Mouse (Mus musculus): ENCODE results near the gene Coro1c. TPM values are rescaled to one million over a fixed set of nuclear protein-coding genes. Genes with fewer than 3 reads are reported as not detected.

Coro1c gene
- polyA plus RNA-seq, 1 experiment from 2014 or later: 108 TPM

DNA sequence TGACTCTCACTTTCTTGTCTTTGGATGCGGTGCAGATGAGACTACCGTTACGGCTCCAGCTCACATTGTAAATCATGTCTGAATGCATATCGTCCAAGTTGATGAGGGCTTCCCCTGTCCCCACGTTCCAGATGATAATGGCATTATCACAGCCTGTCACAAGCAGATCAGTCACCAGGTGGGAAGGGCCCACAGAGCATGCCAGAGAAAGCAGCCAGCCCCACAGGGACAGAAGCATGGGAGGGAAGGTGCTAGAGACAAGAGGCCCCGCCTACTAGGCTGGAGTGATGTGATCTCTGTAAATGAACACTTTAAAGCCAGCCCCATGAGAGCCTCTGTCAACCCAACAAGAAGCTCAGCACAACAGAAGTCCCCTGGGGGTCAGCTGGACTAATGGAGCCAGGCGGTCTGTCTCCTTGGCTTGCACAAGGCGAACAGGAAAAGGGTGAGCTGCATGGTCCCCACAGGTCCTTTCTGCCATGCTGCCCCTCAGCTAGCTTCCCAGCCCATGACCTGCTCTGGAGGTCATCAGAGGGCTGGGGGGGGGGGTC lies 57.8 kb downstream of the Coro1c start:
- H3K9ac ChIP-seq (ENCODE audit: low read depth, low read length): no peak overlapping the region
- WGBS: 65% methylated on average over 8 of the region's 8 CpGs
- H3K36me3 ChIP-seq (ENCODE audit: control insufficient read depth, insufficient read depth, low read length): peaks cover 48% of the 10 kb centered on the region
- H3K4me1 ChIP-seq (ENCODE audit: control insufficient read depth, insufficient read depth, low read length): no peaks in the 10 kb centered on the region
- no peak overlapping the region for H3K27ac ChIP-seq (ENCODE audit: low read depth, low read length)
- ATAC-seq (ENCODE audit: low FRiP score, low TSS enrichment): no peak
- H3K4me2 ChIP-seq (replicated peaks; ENCODE audit: low read depth, low read length): no peak overlapping the region
- no peaks in the 10 kb centered on the region for H3K9me3 ChIP-seq (ENCODE audit: control insufficient read depth, low read length)
- H3K4me3 ChIP-seq (ENCODE audit: low read length): no peak overlapping the region
- no peaks in the 10 kb centered on the region for H3K27me3 ChIP-seq (ENCODE audit: control insufficient read depth, insufficient read depth, low read length)

DNA sequence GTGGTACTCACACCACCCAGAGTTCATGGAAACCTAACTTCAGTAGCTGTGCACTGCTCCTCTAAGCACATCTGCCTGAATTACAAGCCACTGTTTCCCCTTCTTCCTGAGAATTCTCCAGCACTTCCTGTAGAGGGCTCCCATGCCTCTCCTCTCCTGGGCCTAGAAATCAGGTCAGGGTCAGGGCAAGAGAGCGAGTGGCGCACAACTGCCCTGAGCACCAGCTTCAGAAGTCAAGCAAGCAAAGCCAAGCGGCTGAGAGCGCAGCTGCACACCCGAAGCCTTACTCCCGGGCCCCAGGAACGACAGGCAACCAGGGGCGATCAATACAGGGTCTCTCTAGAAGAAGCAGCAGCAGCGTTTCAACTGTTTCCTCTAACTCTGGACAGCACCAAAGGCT lies 60.9 kb downstream of the Coro1c start:
- no peak for ATAC-seq (ENCODE audit: low FRiP score, low TSS enrichment)
- no peak overlapping the region for H3K4me2 ChIP-seq (replicated peaks; ENCODE audit: low read depth, low read length)
- no peaks in the 10 kb centered on the region for H3K27me3 ChIP-seq (ENCODE audit: control insufficient read depth, insufficient read depth, low read length)
- no peaks in the 10 kb centered on the region for H3K9me3 ChIP-seq (ENCODE audit: control insufficient read depth, low read length)
- H3K4me3 ChIP-seq (ENCODE audit: low read length): no peak overlapping the region
- H3K9ac ChIP-seq (ENCODE audit: low read depth, low read length): no peak overlapping the region
- H3K4me1 ChIP-seq (ENCODE audit: control insufficient read depth, insufficient read depth, low read length): no peaks in the 10 kb centered on the region
- no peak overlapping the region for H3K27ac ChIP-seq (ENCODE audit: low read depth, low read length)
- 83% methylated on average over 9 of the region's 9 CpGs for WGBS
- H3K36me3 ChIP-seq (ENCODE audit: control insufficient read depth, insufficient read depth, low read length): peaks cover 73% of the 10 kb centered on the region

DNA sequence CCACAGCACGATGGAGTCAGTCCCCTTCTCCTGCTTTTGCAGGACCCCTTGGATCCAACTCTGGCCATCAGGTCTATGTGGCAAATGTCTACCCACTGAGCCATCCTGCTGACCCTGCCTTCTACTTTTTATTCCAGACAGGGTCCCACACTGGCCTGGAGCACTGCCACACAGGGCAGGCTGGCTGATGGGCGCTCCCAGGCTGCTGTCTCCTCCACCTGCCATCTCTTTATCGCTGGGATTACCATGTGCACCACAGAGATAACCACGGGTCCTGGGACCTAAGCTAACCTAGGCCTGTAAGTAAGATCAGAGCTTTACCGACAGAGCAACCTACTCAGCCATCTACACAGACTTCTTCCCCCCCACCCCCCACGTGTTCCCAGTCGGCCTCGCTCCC lies 61.9 kb downstream of the Coro1c start:
- Histone ChIP-seq H3K27ac (ENCODE audit: low read depth, low read length) (no peak overlapping the region), H3K9ac (ENCODE audit: low read depth, low read length) (no peak overlapping the region), H3K27me3 (ENCODE audit: control insufficient read depth, insufficient read depth, low read length) (no peaks in the 10 kb centered on the region), H3K4me3 (ENCODE audit: low read length) (no peak overlapping the region), H3K36me3 (ENCODE audit: control insufficient read depth, insufficient read depth, low read length) (peaks cover 76% of the 10 kb centered on the region), H3K4me2 (replicated peaks; ENCODE audit: low read depth, low read length) (no peak overlapping the region), H3K4me1 (ENCODE audit: control insufficient read depth, insufficient read depth, low read length) (no peaks in the 10 kb centered on the region), H3K9me3 (ENCODE audit: control insufficient read depth, low read length) (no peaks in the 10 kb centered on the region)
- WGBS: 94% methylated on average over 8 of the region's 8 CpGs
- no peak for ATAC-seq (ENCODE audit: low FRiP score, low TSS enrichment)

DNA sequence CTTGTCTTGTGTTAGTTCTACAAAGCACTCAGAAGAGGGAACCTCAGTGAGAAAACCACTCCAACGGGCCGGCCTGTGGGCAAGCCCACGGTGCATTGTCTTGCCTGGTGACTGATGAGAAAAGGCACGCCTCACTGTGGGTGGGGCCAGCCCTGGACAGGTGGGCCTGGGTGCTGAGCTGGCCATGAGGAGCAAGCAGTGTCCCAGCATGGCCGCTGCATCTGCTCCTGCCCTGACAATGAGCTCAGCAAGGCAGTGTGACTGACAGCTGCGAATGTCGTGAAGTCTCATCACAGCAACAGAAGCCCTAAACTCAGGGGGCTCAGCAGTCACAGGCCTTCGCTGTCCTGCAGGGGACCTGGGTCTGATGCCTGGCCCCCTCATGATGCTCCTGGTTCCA lies 62.9 kb downstream of the Coro1c start:
- H3K9ac ChIP-seq (ENCODE audit: low read depth, low read length): no peak overlapping the region
- no peaks in the 10 kb centered on the region for H3K4me1 ChIP-seq (ENCODE audit: control insufficient read depth, insufficient read depth, low read length)
- peaks cover 70% of the 10 kb centered on the region for H3K36me3 ChIP-seq (ENCODE audit: control insufficient read depth, insufficient read depth, low read length)
- no peak overlapping the region for H3K4me2 ChIP-seq (replicated peaks; ENCODE audit: low read depth, low read length)
- no peaks in the 10 kb centered on the region for H3K27me3 ChIP-seq (ENCODE audit: control insufficient read depth, insufficient read depth, low read length)
- WGBS: 92% methylated on average over 8 of the region's 8 CpGs
- no peaks in the 10 kb centered on the region for H3K9me3 ChIP-seq (ENCODE audit: control insufficient read depth, low read length)
- H3K27ac ChIP-seq (ENCODE audit: low read depth, low read length): no peak overlapping the region
- H3K4me3 ChIP-seq (ENCODE audit: low read length): no peak overlapping the region
- no peak for ATAC-seq (ENCODE audit: low FRiP score, low TSS enrichment)

DNA sequence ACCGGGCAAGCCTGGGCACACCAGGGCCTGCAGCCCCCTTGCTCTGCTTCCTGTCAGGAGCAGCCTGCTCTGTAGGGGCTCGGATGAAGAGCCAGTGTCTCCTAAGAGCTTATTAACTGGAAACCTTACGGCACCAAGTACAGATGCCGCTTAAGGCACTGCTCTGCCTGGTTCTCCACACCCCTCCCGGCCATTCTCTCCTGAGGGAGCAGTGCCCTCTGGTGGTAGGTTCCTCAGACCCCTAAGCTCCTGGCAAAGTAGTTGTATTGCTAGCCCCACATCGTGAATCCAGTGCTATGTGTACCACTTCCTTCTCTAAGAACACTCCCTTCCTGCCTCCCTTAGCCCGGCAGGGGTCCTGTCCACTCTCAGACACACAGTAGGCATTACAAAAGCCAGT lies 63.8 kb downstream of the Coro1c start:
- no peaks in the 10 kb centered on the region for H3K9me3 ChIP-seq (ENCODE audit: control insufficient read depth, low read length)
- H3K4me3 ChIP-seq (ENCODE audit: low read length): no peak overlapping the region
- no peaks in the 10 kb centered on the region for H3K27me3 ChIP-seq (ENCODE audit: control insufficient read depth, insufficient read depth, low read length)
- H3K9ac ChIP-seq (ENCODE audit: low read depth, low read length): no peak overlapping the region
- H3K27ac ChIP-seq (ENCODE audit: low read depth, low read length): no peak overlapping the region
- 68% methylated on average over 7 of the region's 7 CpGs for WGBS
- 0 out of 2 replicates have a peak, but pooled peaks have one; percentile 25 for ATAC-seq (ENCODE audit: low FRiP score, low TSS enrichment)
- peaks cover 61% of the 10 kb centered on the region for H3K36me3 ChIP-seq (ENCODE audit: control insufficient read depth, insufficient read depth, low read length)
- no peak overlapping the region for H3K4me2 ChIP-seq (replicated peaks; ENCODE audit: low read depth, low read length)
- no peaks in the 10 kb centered on the region for H3K4me1 ChIP-seq (ENCODE audit: control insufficient read depth, insufficient read depth, low read length)

DNA sequence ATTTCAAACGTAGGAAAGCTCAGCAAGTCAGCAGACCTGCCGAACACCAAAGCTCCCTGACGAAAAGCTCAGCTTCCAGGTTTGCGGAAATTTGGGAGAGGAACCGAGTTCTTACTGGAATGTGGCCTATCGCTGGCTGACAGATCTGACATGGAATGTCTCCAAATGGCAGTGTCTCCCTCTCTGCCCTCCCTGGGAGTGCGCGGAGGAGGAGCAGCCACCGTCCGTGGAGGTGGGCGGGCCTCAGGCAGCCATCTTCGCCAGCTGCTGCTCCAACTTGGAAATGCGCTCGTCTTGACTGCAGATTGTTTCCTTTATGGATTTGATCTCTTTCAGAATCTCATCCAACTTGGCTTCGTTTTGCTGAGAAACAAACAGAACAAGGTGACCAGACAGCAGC lies 64.5 kb downstream of the Coro1c start:
- H3K36me3 ChIP-seq (ENCODE audit: control insufficient read depth, insufficient read depth, low read length): peaks cover 57% of the 10 kb centered on the region
- no peaks in the 10 kb centered on the region for H3K27me3 ChIP-seq (ENCODE audit: control insufficient read depth, insufficient read depth, low read length)
- H3K4me2 ChIP-seq (replicated peaks; ENCODE audit: low read depth, low read length): no peak overlapping the region
- WGBS: 83% methylated on average over 15 of the region's 15 CpGs
- no peak for ATAC-seq (ENCODE audit: low FRiP score, low TSS enrichment)
- H3K9me3 ChIP-seq (ENCODE audit: control insufficient read depth, low read length): no peaks in the 10 kb centered on the region
- no peak overlapping the region for H3K27ac ChIP-seq (ENCODE audit: low read depth, low read length)
- H3K9ac ChIP-seq (ENCODE audit: low read depth, low read length): no peak overlapping the region
- H3K4me1 ChIP-seq (ENCODE audit: control insufficient read depth, insufficient read depth, low read length): no peaks in the 10 kb centered on the region
- H3K4me3 ChIP-seq (ENCODE audit: low read length): no peak overlapping the region

DNA sequence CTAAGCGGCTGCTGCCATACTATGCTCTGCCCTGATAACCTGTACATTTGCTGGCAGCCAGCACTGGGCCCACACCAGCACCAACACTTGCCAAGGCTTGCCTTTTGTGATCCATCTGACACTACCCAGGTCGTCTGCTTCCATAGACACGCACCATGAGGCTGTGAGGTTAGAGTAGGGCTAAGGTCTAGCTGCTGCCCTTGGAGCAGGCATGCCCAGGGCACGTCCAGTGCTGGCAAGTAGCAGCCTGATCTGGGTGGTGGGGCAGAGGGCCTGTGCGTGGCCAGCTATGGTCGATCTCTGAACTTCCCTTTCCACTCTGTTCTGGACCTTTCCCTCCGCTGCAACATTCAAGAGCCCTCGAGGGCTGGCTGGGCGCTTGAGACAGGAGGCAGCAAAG lies 65.7 kb downstream of the Coro1c start:
- Histone ChIP-seq H3K9ac (ENCODE audit: low read depth, low read length) (no peak overlapping the region), H3K4me2 (replicated peaks; ENCODE audit: low read depth, low read length) (no peak overlapping the region), H3K9me3 (ENCODE audit: control insufficient read depth, low read length) (no peaks in the 10 kb centered on the region), H3K27ac (ENCODE audit: low read depth, low read length) (no peak overlapping the region), H3K27me3 (ENCODE audit: control insufficient read depth, insufficient read depth, low read length) (no peaks in the 10 kb centered on the region), H3K4me3 (ENCODE audit: low read length) (no peak overlapping the region), H3K4me1 (ENCODE audit: control insufficient read depth, insufficient read depth, low read length) (no peaks in the 10 kb centered on the region), H3K36me3 (ENCODE audit: control insufficient read depth, insufficient read depth, low read length) (peaks cover 51% of the 10 kb centered on the region)
- 97% methylated on average over 9 of the region's 9 CpGs for WGBS
- ATAC-seq (ENCODE audit: low FRiP score, low TSS enrichment): no peak

DNA sequence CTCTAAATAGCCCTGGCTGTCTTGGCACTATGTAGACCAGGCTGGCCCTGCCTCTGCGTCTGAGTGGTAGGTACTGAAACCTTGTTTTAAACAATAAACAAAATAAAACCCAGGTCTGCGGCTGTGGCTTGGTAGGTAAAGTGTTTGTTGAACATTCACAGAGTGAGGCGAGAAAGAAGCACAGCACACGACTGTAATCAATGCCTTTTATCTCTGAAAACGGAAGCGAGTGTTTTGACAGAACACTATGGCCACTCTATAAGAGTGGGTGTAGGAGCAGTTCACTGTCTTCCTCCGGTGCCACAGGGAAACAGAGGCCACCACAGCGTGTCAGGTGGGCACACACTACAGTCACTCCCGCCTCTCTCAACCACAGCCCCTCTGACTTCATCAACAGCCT lies 66.3 kb downstream of the Coro1c start:
- Histone ChIP-seq H3K36me3 (ENCODE audit: control insufficient read depth, insufficient read depth, low read length) (peaks cover 44% of the 10 kb centered on the region), H3K27ac (ENCODE audit: low read depth, low read length) (no peak overlapping the region), H3K9me3 (ENCODE audit: control insufficient read depth, low read length) (no peaks in the 10 kb centered on the region), H3K27me3 (ENCODE audit: control insufficient read depth, insufficient read depth, low read length) (no peaks in the 10 kb centered on the region), H3K4me2 (replicated peaks; ENCODE audit: low read depth, low read length) (no peak overlapping the region), H3K9ac (ENCODE audit: low read depth, low read length) (no peak overlapping the region), H3K4me3 (ENCODE audit: low read length) (no peak overlapping the region), H3K4me1 (ENCODE audit: control insufficient read depth, insufficient read depth, low read length) (no peaks in the 10 kb centered on the region)
- ATAC-seq (ENCODE audit: low FRiP score, low TSS enrichment): no peak
- WGBS: 91% methylated on average over 9 of the region's 9 CpGs

DNA sequence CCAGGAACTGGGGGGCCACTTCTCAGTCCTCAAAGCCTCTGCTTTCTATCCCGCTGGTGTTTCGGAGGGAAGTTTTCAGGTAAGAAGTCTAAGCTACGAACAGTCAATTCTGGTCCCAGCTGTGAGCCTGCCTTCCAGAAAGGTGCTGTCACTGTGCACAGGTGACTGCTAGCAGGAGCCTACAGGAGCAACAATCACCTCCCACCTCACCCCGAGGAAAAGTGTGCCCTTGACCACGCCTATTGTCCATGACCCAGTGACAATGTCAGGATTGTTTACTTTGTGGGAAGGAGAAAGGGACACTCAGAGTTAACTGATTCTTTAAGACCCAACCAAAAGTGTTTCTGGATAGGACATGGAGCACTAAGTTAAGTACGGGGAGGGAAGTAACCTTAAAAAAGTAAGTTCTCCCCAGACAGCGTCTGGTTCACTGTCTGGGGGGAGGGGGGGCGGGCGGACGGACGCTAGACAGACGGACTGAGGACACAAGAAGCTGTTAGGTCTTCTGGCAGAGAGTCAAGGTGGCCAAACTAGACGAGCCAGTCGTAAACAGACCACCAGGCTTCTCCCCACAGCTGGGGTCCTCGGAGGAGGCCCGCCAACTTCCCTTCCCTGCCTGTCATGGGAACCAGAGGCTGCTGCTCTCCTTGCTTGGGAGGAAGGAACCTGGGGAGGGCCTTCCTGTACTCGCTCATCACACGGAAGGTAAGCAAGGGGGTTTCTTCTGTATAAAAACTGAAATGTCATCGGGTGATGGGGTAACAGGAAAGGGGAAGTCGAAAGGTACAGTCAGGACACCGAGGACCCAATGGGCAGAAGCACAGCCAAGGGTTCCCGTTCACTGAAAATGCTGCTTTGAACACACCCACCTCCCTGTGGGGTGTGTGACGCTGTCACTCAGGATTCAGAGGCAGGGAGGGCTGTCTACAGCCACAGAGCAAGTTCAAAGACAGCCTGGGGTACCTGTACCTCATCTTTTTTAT lies 67.0 kb downstream of the Coro1c start:
- WGBS: 73% methylated on average over 23 of the region's 23 CpGs
- no peak overlapping the region for H3K4me3 ChIP-seq (ENCODE audit: low read length)
- H3K36me3 ChIP-seq (ENCODE audit: control insufficient read depth, insufficient read depth, low read length): peaks cover 39% of the 10 kb centered on the region
- no peak overlapping the region for H3K9ac ChIP-seq (ENCODE audit: low read depth, low read length)
- H3K4me2 ChIP-seq (replicated peaks; ENCODE audit: low read depth, low read length): no peak overlapping the region
- no peaks in the 10 kb centered on the region for H3K9me3 ChIP-seq (ENCODE audit: control insufficient read depth, low read length)
- H3K4me1 ChIP-seq (ENCODE audit: control insufficient read depth, insufficient read depth, low read length): no peaks in the 10 kb centered on the region
- no peak overlapping the region for H3K27ac ChIP-seq (ENCODE audit: low read depth, low read length)
- no peaks in the 10 kb centered on the region for H3K27me3 ChIP-seq (ENCODE audit: control insufficient read depth, insufficient read depth, low read length)
- no peak for ATAC-seq (ENCODE audit: low FRiP score, low TSS enrichment)

Measured in kidney, embryonic 14.5 days (tissue).